Mouse (Mus musculus) bone marrow macrophage, adult 2 months (primary cell): ENCODE results near the gene Hcn2.

Experiments
- CTCF ChIP-seq: IDR thresholded peaks from 2 replicates; pipeline ENCODE4 v1.5.1; 2012; ENCODE audit warnings: low read depth, mild to moderate bottlenecking, low read length, moderate library complexity
- POLR2A ChIP-seq: IDR thresholded peaks from 2 replicates; pipeline ENCODE4 v1.6.1; 2012; ENCODE audit warnings: mild to moderate bottlenecking, low read depth, low read length, borderline replicate concordance

- TF ChIP-seq CTCF (no peak), POLR2A (no peak)
Observed at GRCm38 (mm10) chr10:79707162-79707561, 9.3 kb upstream of the Hcn2 start.
